ENCODE assay signal across 24 mouse cellular contexts in genomic region chr10:18423557-18423956, GRCm38 (mm10).
DNase-seq lines count a peak whose midpoint lies in the region; ATAC-seq and TF ChIP-seq lines count a peak whose summit lies in the region.
"Had no signal": no experiment of that assay in that cellular context is flagged by ENCODE, and none has a peak within 500 bp of the region (broad histone marks: within the 10 kb centered on the region; RNA-seq: fewer than 3 reads in every experiment).

No protein-coding gene starts in this region.

- no peak overlapping the region for H3K27ac ChIP-seq in embryonic facial prominence, embryonic 14.5 days (replicated peaks; ENCODE audit: low read depth, low read length)
- H3K27ac ChIP-seq in embryonic facial prominence, embryonic 10.5 days (replicated peaks) = no peak overlapping the region
- H3K27ac ChIP-seq in liver, postnatal 0 days (ENCODE audit: low read depth) = no peak overlapping the region
- no peak overlapping the region for H3K27ac ChIP-seq in liver, embryonic 12.5 days
- H3K27ac ChIP-seq in forebrain, embryonic 13.5 days = no peak overlapping the region
- H3K27ac ChIP-seq: embryonic facial prominence, embryonic 12.5 days; hindbrain, embryonic 12.5 days; kidney, embryonic 15.5 days; limb, embryonic 13.5 days; liver, embryonic 13.5 days; neural tube, embryonic 13.5 days had no signal

- no peak for TF ChIP-seq EP300 in liver, postnatal 0 days (IDR thresholded peaks at IDR 0.05; ENCODE audit: low read depth)

- 64% methylated on average over 9 of the region's 9 CpGs for WGBS in embryonic facial prominence, embryonic 14.5 days
- WGBS in embryonic facial prominence, embryonic 10.5 days = 70% methylated on average over 9 of the region's 9 CpGs
- 32% methylated on average over 9 of the region's 9 CpGs for WGBS in liver, postnatal 0 days (ENCODE audit: insufficient replicate concordance)
- WGBS in liver, embryonic 12.5 days (ENCODE audit: insufficient replicate concordance) = 16% methylated on average over 9 of the region's 9 CpGs
- WGBS in forebrain, embryonic 13.5 days = 79% methylated on average over 9 of the region's 9 CpGs

- ATAC-seq in embryonic facial prominence, embryonic 14.5 days (ENCODE audit: low read depth) = peak; percentile 35; the same call in 1 of the 2 replicates
- no peak for ATAC-seq in liver, postnatal 0 days
- ATAC-seq in liver, embryonic 12.5 days = no peak
- ATAC-seq in hematopoietic stem cell, adult 5-6 weeks (replicated peaks in 1 of 2; ENCODE audit: insufficient read depth in 1 of 2, low FRiP score in 2 of 2, low TSS enrichment in 1 of 2, low read depth in 1 of 2, poor library complexity in 2 of 2, severe bottlenecking in 2 of 2) = peak; percentile 48 to 56
- ATAC-seq in forebrain, embryonic 13.5 days = no peak
- ATAC-seq: activated CD4-positive, CD25-positive, alpha-beta regulatory T cell, adult 4 months; forebrain, embryonic 14.5 days; midbrain, embryonic 16.5 days had no signal

- no peaks in the 10 kb centered on the region for H3K9me3 ChIP-seq in embryonic facial prominence, embryonic 14.5 days (ENCODE audit: control insufficient read depth, low read length)
- no peaks in the 10 kb centered on the region for H3K9me3 ChIP-seq in embryonic facial prominence, embryonic 10.5 days
- no peaks in the 10 kb centered on the region for H3K9me3 ChIP-seq in liver, postnatal 0 days (ENCODE audit: low read length)
- H3K9me3 ChIP-seq in liver, embryonic 12.5 days (replicated peaks) = no peaks in the 10 kb centered on the region
- no peaks in the 10 kb centered on the region for H3K9me3 ChIP-seq in forebrain, embryonic 13.5 days (replicated peaks)
- H3K9me3 ChIP-seq: embryonic facial prominence, embryonic 12.5 days; G1E; kidney, embryonic 15.5 days; limb, embryonic 13.5 days; liver, embryonic 13.5 days; neural tube, embryonic 13.5 days had no signal

- TF ChIP-seq CTCF in liver, postnatal 0 days (IDR thresholded peaks at IDR 0.05; ENCODE audit: low read depth) = no peak

- H3K36me3 ChIP-seq in embryonic facial prominence, embryonic 14.5 days (ENCODE audit: control insufficient read depth, insufficient read depth, low read length) = no peaks in the 10 kb centered on the region
- H3K36me3 ChIP-seq in embryonic facial prominence, embryonic 10.5 days (replicated peaks) = peaks cover 43% of the 10 kb centered on the region
- no peaks in the 10 kb centered on the region for H3K36me3 ChIP-seq in liver, postnatal 0 days (replicated peaks; ENCODE audit: insufficient read depth, low read length)
- H3K36me3 ChIP-seq in liver, embryonic 12.5 days = no peaks in the 10 kb centered on the region
- peaks cover 17% of the 10 kb centered on the region for H3K36me3 ChIP-seq in forebrain, embryonic 13.5 days (ENCODE audit: poor library complexity, severe bottlenecking)
- H3K36me3 ChIP-seq: G1E; liver, embryonic 13.5 days had no signal

- intact Hi-C loops in left cerebral cortex, postnatal 25 days (cut with DNase I) = no loop called here

- DNase-seq in embryonic facial prominence, embryonic 14.5 days (ENCODE audit: low spot score) = peak; percentile 38
- no peak for DNase-seq in embryonic facial prominence, embryonic 10.5 days (ENCODE audit: low spot score)
- DNase-seq in liver, postnatal 0 days = no peak
- no peak for DNase-seq in left cerebral cortex, postnatal 25 days (ENCODE audit: low spot score in 2 of 2)
- DNase-seq: adrenal gland, postnatal 10 days; cerebellum, adult 8-10 months; kidney, adult 11 months; kidney, postnatal 4 days; liver, embryonic 13.5 days; lung, embryonic 14.5 days; right cerebral cortex, postnatal 4 days had no signal

- H3K4me1 ChIP-seq in embryonic facial prominence, embryonic 14.5 days (ENCODE audit: control insufficient read depth, insufficient read depth, low read length) = peaks cover 9% of the 10 kb centered on the region; the same call in 1 of the 2 replicates
- H3K4me1 ChIP-seq in embryonic facial prominence, embryonic 10.5 days = peaks cover 22% of the 10 kb centered on the region
- no peaks in the 10 kb centered on the region for H3K4me1 ChIP-seq in liver, postnatal 0 days (ENCODE audit: insufficient read depth)
- peaks cover 7% of the 10 kb centered on the region for H3K4me1 ChIP-seq in liver, embryonic 12.5 days
- H3K4me1 ChIP-seq in forebrain, embryonic 13.5 days = peaks cover 18% of the 10 kb centered on the region

- no peak overlapping the region for H3K4me2 ChIP-seq in embryonic facial prominence, embryonic 14.5 days (ENCODE audit: low read depth, low read length)
- 0 out of 2 replicates have a peak overlapping the region, but pooled peaks have one; percentile 13 for H3K4me2 ChIP-seq in liver, postnatal 0 days (ENCODE audit: low read depth, low read length)
- no peak overlapping the region for H3K4me2 ChIP-seq in liver, embryonic 12.5 days
- H3K4me2 ChIP-seq in forebrain, embryonic 13.5 days = no peak overlapping the region
- H3K4me2 ChIP-seq: embryonic facial prominence, embryonic 12.5 days; hindbrain, embryonic 12.5 days; kidney, embryonic 15.5 days; limb, embryonic 13.5 days; liver, embryonic 13.5 days; lung, embryonic 14.5 days; neural tube, embryonic 13.5 days had no signal

- no peaks in the 10 kb centered on the region for H3K27me3 ChIP-seq in embryonic facial prominence, embryonic 14.5 days (replicated peaks; ENCODE audit: control insufficient read depth, insufficient read depth, low read length)
- H3K27me3 ChIP-seq in embryonic facial prominence, embryonic 10.5 days (replicated peaks; ENCODE audit: low read depth, poor library complexity, severe bottlenecking) = no peaks in the 10 kb centered on the region
- no peaks in the 10 kb centered on the region for H3K27me3 ChIP-seq in liver, postnatal 0 days (ENCODE audit: insufficient read depth, low read length)
- H3K27me3 ChIP-seq in liver, embryonic 12.5 days (replicated peaks) = no peaks in the 10 kb centered on the region
- no peaks in the 10 kb centered on the region for H3K27me3 ChIP-seq in forebrain, embryonic 13.5 days
- H3K27me3 ChIP-seq: embryonic facial prominence, embryonic 12.5 days; hindbrain, embryonic 12.5 days; kidney, embryonic 15.5 days; limb, embryonic 13.5 days; liver, embryonic 13.5 days; neural tube, embryonic 13.5 days had no signal

- H3K9ac ChIP-seq in embryonic facial prominence, embryonic 14.5 days (ENCODE audit: low read depth, low read length) = no peak overlapping the region
- H3K9ac ChIP-seq in liver, postnatal 0 days (replicated peaks) = no peak overlapping the region
- H3K9ac ChIP-seq in liver, embryonic 12.5 days = no peak overlapping the region
- H3K9ac ChIP-seq in forebrain, embryonic 13.5 days = no peak overlapping the region
- H3K9ac ChIP-seq: embryonic facial prominence, embryonic 12.5 days; hindbrain, embryonic 12.5 days; kidney, embryonic 15.5 days; limb, embryonic 13.5 days; liver, embryonic 13.5 days; lung, embryonic 14.5 days; neural tube, embryonic 13.5 days had no signal

- no peak overlapping the region for H3K4me3 ChIP-seq in embryonic facial prominence, embryonic 14.5 days (ENCODE audit: low read depth, low read length)
- H3K4me3 ChIP-seq in embryonic facial prominence, embryonic 10.5 days = no peak overlapping the region
- H3K4me3 ChIP-seq in liver, postnatal 0 days (ENCODE audit: low read depth, low read length) = no peak overlapping the region
- no peak overlapping the region for H3K4me3 ChIP-seq in liver, embryonic 12.5 days
- H3K4me3 ChIP-seq in forebrain, embryonic 13.5 days = no peak overlapping the region
- H3K4me3 ChIP-seq: embryonic facial prominence, embryonic 12.5 days; hindbrain, embryonic 12.5 days; kidney, embryonic 15.5 days; limb, embryonic 13.5 days; liver, embryonic 13.5 days; myocyte; neural tube, embryonic 13.5 days had no signal

Comparison
In these comparisons a context has a peak if more than half of its experiments do, and no peak if none do; other contexts are left out.
1. ATAC-seq: peak in embryonic facial prominence, embryonic 14.5 days (single experiment) and hematopoietic stem cell, adult 5-6 weeks (2 of 2); none in liver, postnatal 0 days (single experiment), liver, embryonic 12.5 days (single experiment) and forebrain, embryonic 13.5 days (single experiment).